Mouse (Mus musculus) spleen, adult 2 months (tissue): Measurements from ENCODE around the gene Ces1b. TPM values are rescaled to one million over a fixed set of nuclear protein-coding genes. Genes with fewer than 3 reads are reported as not detected.
A peak's percentile ranks its signal among the peaks of the same experiment; 100 is the strongest.

Source experiments
- DNase-seq, 2 experiments: peaks; one replicate each; pipeline versions ENCODE4 v3.0.0 to v3.0.0-alpha.2; 2012 to 2021; ENCODE audit warnings: low spot score in 2 of 2, low read depth in 1 of 2
- H3K27ac ChIP-seq: fragments of 200-500 bp; 2 replicates; pipeline ENCODE4 v1.5.1; 2012; ENCODE audit warnings: low read length, inconsistent platforms; ENCODE audit not compliant: insufficient read depth
- H3K27me3 ChIP-seq: fragments of 200-500 bp; 2 replicates; pipeline ENCODE4 v1.6.1; 2012; ENCODE audit warnings: mild to moderate bottlenecking, moderate library complexity, low read length, inconsistent platforms; ENCODE audit not compliant: control insufficient read depth, insufficient read depth
- H3K36me3 ChIP-seq: fragments of 200-500 bp; 2 replicates; pipeline ENCODE4 v1.6.1; 2012; ENCODE audit warnings: mild to moderate bottlenecking, low read length, inconsistent platforms; ENCODE audit not compliant: control insufficient read depth, insufficient read depth
- H3K4me1 ChIP-seq: fragments of 200-500 bp; 2 replicates; pipeline ENCODE4 v1.6.1; 2011; ENCODE audit warnings: inconsistent platforms; ENCODE audit not compliant: control insufficient read depth, insufficient read depth, insufficient read length
- H3K4me3 ChIP-seq: fragments of 200-500 bp; 2 replicates; pipeline ENCODE4 v1.5.1; 2011; ENCODE audit warnings: mild to moderate bottlenecking, inconsistent platforms; ENCODE audit not compliant: insufficient read depth, insufficient read length; ENCODE audit errors: extremely low read depth
- CTCF ChIP-seq: fragments of 200-500 bp; IDR thresholded peaks from 2 replicates; pipeline ENCODE4 v1.5.1; 2011; ENCODE audit warnings: mild to moderate bottlenecking, inconsistent platforms; ENCODE audit not compliant: insufficient read depth, insufficient read length, insufficient replicate concordance; ENCODE audit errors: extremely low read depth
- POLR2A ChIP-seq: fragments of 200-500 bp; IDR thresholded peaks from 2 replicates; pipeline ENCODE4 v1.6.1; 2011; ENCODE audit warnings: low read depth, low read length, inconsistent platforms
- WGBS: fragments of 180-500 bp; shearing (Covaris S2); methylation state at CpG from one replicate; pipeline ENCODE4 v1.1.7; 2018; 5-methylcytosine and 5-hydroxymethylcytosine counted together
- polyA plus RNA-seq: library from polyadenylated mRNA; depleted of rRNA; stranded (reverse); fragments of >200 nt; gene quantifications from 2 replicates; pipeline ENCODE4 v1.2.3, GENCODE M21; 2012; rRNA removed

Ces1b gene
- polyA plus RNA-seq, 1 experiment, result not detected

DNA sequence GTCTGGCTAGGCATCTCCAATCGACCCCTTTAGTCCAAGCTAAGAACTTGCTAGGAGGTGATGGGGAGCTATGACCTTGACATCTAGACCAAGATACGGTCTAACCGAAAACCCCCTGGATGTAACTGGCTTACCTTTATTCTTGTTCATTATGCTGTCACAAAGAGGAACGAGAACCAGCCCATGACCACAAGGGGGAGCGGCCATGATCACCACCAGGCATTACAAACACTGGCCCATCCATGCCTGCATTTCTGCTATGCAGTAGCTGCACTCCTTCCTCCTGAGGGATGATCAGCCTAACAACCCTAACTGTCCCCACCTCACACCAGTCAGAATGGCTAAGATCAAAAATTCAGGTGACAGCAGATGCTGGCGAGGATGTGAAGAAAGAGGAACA is 67.6 kb downstream of the Ces1b start:
- Histone ChIP-seq H3K4me1 (no peaks in the 10 kb centered on the region), H3K4me3 (no peak overlapping the region), H3K27me3 (no peaks in the 10 kb centered on the region), H3K36me3 (no peaks in the 10 kb centered on the region), H3K27ac (no peak overlapping the region)
- TF ChIP-seq POLR2A (no peak), CTCF (no peak)
- no peak for DNase-seq
- WGBS, result 81% methylated on average over 6 of the region's 6 CpGs

DNA sequence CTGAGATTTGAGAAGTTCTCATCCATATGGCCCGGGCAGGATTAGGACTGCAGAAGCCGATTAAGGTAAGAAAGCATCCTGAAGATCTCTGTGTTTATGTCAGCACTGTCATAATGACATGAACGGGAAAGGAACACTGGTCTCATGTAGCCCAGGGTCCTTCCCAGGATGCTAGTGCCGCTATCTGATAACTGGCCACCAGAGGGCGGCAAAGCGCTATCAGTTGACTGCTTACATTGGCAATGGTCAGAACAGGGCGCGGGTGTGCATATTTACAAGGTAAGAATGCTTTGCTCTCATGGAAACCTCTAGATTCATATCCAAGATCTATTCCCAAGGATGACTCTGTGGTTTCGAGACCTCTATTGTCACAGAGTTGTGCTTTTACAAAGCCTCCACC is 68.4 kb downstream of the Ces1b start:
- H3K36me3 ChIP-seq, result no peaks in the 10 kb centered on the region
- 9% methylated on average over 9 of the region's 9 CpGs for WGBS
- no peaks in the 10 kb centered on the region for H3K27me3 ChIP-seq
- no peaks in the 10 kb centered on the region for H3K4me1 ChIP-seq
- no peak overlapping the region for H3K27ac ChIP-seq
- no peak for TF ChIP-seq POLR2A
- peak; percentile 57; the same call in 1 of the 2 replicates for TF ChIP-seq CTCF
- DNase-seq, result peak in 1 of 2 experiments; percentile 50
- no peak overlapping the region for H3K4me3 ChIP-seq

DNA sequence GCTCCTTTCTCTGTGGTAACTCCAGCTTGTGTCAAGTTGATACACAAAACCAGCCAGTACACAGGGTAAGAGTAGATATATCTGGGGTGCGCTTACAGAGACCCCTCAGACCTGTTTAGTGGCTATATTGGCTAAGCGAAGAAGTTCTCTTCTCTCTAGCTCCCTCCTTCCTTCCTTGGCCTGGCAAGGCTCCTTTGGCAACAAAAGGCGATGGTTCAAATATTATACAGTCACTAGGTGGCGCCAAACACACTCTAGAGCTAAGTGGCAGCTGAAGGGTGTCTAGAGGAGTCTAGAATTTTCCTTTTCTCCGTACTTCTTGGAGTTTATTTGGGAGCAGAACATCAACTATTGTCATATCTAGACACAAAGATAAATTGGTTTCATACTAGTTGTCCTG is 69.5 kb downstream of the Ces1b start:
- Histone ChIP-seq H3K27ac (no peak overlapping the region), H3K4me3 (no peak overlapping the region), H3K4me1 (no peaks in the 10 kb centered on the region), H3K27me3 (no peaks in the 10 kb centered on the region), H3K36me3 (no peaks in the 10 kb centered on the region)
- no peak for TF ChIP-seq CTCF
- no peak for TF ChIP-seq POLR2A
- DNase-seq, result no peak
- 18% methylated on average over 5 of the region's 5 CpGs for WGBS

Other genes with a start within 250 kb of the Ces1b start
- 9.2 and 11.2 TPM in 2 replicates for gene Lpcat2, start 224.7 kb downstream of the Ces1b start, polyA plus RNA-seq
- gene Capns2, start 178.6 kb downstream of the Ces1b start, polyA plus RNA-seq, result 0.14 and 0.49 TPM in 2 replicates
- gene Slc6a2, start 119.9 kb downstream of the Ces1b start, polyA plus RNA-seq, result 0.01 TPM in 1 of 2 replicates, not detected in the other
- gene Ces1a, start 31.8 kb downstream of the Ces1b start, polyA plus RNA-seq, result not detected in 2 replicates
- 0.06 and 0.12 TPM in 2 replicates for gene Ces1c, start 51.3 kb upstream of the Ces1b start, polyA plus RNA-seq
- 2.1 and 3.6 TPM in 2 replicates for gene Ces1d, start 117.8 kb upstream of the Ces1b start, polyA plus RNA-seq
- 0.08 and 0.20 TPM in 2 replicates for gene Ces1e, start 149.6 kb upstream of the Ces1b start, polyA plus RNA-seq
- gene Ces1f, start 199.7 kb upstream of the Ces1b start, polyA plus RNA-seq, result 0.07 TPM in 1 of 2 replicates, not detected in the other